Mouse (Mus musculus): ENCODE measurements around the gene Glrx5.
A peak's percentile ranks its signal among the peaks of the same experiment; 100 is the strongest.

Glrx5 gene

DNA sequence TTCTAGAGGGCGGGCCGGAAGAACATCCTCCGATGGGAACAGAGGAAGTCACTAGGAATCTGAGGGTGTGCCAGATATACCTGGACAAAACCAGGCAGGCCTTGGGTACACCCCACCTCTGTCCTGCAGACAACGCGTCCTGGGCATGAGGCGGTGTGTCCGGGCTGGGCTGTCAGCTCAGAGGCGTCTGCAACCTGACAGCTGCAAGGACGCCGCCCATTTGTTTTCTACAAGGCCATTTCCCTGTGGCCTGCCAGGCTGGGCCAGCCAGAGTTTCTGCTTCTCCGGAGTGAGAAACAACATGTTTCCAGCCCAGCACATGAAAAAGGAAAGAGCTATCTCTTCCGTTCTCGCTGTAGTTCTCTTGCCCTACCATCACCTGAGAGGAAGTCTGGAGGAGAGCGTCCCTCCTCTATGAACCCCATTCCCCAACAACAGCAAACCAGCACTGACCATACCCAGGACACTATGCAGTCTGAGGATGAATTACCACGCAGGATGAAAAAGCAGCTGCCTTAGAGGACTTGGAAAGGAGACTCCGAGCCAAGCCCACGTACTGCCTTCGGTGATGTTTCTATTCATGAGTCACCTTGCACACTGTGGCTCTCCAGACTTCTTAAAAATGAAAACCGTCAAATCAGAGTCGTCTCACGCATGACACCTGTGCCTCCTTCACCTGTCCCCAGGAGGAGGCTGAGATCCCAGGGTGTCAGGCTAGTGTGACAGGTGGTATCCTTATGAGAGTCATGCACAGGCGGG lies 27.4 kb upstream of the Glrx5 start:
- DNase-seq = no peak

DNA sequence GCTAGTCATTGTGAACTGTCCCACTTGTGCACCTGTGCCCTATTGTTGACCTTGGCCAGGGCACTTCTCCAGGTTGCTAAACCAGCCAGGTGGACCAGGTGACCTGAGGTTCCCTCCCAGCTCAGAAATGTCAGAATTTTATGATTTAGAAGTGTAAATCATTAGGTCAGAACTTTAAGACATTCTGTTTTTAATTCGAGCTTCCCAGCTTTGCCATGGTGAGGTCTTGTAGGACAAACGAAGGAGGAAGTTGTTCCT lies 26.8 kb upstream of the Glrx5 start:
- no peak for DNase-seq

DNA sequence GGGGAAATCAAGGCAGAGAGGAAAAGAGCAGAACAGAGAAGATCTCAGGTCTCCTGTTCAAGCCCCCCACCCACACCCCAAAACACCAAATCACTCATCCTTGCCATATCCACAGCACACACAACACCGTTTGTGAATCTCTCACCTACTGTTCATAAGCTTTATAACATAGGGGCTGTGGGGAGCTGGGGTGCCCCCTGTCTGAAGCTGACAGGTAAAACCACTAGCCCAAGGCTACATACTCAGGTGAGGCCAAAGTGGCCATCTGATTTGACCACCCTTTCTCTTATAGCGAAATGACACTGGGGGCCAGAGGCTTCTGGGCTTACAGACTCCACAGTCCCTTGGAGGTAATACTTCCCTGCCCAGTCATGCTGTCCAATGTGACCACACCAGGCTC lies 24.3 kb upstream of the Glrx5 start:
- no peak for DNase-seq

DNA sequence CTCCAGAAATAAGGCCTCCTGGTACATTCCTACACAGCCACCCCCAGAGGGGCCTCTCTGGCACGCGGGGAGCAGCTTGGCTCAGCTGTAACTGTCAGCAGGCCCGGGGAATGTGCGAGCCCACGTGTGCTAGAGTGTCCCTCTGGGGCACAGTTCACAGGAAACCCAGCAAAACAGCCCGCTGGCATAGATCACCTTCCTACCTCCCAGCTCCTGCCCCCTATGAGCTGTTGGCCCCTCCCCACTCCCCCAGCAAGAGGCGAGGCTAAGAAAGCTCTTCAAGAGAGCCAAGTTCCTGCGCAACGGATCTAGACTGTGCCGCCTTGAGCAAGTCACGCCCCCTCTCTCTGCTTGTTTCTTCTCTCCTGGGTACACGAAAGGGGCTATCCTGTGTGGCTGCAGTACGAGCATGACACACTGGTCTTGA lies 23.7 kb upstream of the Glrx5 start:
- DNase-seq = no peak

DNA sequence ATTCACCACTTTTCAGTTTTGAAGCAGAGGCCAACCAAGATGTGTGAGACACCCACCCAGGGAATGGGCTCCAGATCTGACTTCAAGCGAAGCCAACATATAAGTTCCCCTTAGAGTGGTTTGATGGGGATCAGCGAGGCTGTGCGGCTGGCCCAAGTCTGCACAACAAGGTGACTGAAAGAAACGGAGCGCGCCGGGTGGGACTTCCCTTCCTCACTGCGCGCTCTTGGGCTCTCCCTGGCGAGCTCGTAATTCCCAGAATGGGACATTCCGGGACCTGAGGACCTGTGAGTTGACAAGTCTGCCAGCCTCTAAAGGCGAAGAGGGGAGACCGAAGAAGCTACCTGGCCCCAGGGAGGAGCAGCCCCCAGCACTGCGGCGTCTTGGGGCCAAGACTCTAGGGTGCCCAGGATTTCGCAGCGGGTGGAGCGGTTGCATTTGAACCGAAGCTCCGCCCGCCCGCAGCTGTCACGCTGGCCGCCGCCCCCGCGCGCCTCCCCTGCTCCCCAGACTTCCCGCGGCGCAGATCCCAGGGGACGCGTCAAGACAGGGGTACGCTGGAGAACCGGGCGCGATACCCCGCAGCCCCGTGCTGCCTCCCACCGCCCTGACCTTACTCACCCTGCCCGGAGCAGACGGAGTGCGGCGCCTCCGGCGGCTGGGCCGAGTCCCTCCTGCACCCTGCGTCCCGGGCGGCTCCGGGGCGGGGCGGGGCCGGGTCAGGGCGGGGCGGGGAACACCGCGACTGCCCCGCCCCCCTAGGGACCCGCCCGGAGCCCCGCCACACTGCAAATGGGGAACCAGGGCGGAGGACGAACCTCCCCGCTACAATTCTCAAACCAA lies 22.9 kb upstream of the Glrx5 start, which contains the start of gene Syne3:
Gene Syne3, minus strand, starts transcription at position 440 of the 843 bp plus-strand sequence.
- DNase-seq = peak; percentile 63

DNA sequence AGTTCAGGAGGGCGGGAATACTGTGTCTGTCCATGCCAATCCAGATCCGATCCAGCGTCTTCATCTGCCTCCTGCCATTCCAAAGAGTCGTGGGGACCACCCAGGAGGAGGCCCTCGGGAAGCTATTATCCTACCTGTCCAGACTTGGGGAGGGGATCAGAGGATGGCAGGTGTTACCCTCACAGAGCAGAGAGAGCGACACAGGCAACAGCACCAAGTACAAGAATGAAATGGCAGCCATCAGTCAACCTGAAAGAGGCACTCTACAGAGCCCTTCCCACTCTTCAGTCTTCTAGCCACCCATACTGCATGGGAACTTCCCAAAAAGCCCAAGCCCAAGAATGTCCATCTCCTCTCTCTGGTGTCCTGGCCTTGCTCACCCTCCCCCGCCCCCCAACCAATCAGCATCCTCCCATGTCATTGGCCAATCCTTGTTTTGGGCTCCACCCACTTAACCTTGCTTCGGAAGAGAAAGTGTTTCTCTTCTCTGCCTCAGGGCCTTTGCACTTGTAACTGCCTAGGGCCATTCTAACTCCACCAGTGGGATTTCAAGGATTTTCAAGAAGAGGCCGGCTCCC lies 22.2 kb upstream of the Glrx5 start:
- DNase-seq = no peak

DNA sequence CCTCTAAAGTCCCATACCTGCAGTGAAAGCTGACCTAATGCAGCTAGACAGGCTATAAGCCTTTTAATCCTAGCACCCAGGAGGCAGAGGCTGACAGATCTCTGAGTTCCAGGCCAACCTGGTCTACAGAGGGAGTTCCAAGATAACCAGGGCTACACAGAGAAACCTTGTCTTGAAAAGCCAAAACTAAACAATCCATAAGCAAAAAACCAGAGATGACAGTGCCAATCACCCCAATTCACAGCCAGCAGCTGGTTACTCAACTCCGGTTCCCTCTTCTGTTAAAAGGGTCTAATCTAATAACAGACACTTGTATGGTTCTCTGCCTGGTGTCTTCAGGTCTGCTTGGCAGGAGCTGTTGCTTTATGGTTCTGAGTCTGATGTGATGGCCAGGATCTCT lies 20.9 kb upstream of the Glrx5 start:
- DNase-seq = no peak

DNA sequence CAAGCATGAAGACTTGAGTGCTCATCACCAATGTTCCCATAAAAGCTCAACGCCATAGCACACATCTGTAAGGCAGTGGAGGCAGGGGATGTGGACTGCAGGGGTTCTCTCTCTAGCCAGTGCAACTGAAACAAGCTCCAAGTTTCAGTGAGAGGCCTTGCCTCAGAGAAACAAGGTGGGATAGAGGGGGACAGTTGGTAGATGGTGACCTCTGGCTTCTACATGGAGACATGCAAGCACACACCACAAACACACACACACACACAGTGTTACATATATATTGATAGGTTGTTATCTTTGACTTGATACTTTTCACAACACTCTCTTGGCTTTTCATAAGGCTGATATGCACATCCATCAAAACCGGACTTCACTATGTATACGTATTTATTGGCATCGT lies 20.2 kb upstream of the Glrx5 start:
- no peak for DNase-seq

DNA sequence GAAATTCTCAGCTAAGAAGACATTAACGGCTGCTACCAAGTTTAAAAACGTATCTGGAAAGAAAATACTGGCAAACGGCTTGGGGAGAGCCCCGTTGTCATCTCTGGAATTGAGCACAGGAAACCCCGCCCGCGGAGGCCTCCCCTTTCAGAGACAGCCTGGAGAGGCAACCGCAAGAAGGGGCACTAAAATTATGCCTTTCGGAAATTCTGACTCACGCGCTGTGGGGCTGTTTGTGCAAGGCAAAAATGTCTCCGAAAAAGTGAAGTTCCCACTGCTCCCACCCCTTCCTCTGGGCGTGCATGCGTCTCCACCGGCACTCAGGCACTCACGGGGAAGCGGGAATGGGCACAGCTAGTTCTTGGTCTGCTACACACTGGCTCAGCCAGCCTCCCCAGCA lies 19.4 kb upstream of the Glrx5 start:
- DNase-seq = peak; percentile 72

DNA sequence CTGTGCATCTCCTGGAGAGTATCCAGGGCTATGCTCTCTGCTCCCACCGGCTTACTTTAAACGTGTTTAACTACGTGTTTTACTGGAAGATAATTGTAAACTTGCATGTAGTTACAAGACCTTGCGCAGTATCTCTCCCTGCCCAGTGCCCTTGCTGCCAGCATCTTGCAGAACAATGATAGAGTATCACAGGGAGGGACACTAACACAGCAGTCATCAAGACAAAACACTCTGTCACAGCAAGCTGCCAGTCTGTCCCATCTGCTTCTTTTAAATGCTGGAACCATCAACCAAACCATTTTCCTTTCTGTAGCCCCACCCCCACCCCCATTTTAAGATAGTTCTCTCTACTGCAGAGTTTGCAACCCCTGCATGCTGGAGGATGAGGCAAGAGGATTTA lies 16.3 kb upstream of the Glrx5 start:
- no peak for DNase-seq

DNA sequence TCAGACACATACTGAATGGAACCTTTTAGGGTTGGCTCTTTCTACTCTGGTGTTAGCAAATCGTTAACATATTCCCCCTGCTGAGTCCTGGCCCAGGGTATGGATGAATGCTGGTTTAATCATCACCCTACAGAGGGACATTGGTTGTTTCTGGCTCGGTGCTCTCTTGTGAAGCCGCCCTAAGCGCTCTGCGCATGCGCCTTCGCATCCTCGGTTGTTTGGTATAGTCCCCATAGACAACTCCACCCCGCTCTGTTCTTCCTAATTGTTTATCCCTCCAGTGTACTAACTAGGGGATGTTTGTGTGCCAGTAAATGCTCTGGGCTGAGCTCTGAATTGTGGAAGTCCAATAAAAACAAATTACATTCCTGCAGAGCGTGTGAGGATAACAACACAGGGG lies 15.8 kb upstream of the Glrx5 start:
- DNase-seq = no peak

DNA sequence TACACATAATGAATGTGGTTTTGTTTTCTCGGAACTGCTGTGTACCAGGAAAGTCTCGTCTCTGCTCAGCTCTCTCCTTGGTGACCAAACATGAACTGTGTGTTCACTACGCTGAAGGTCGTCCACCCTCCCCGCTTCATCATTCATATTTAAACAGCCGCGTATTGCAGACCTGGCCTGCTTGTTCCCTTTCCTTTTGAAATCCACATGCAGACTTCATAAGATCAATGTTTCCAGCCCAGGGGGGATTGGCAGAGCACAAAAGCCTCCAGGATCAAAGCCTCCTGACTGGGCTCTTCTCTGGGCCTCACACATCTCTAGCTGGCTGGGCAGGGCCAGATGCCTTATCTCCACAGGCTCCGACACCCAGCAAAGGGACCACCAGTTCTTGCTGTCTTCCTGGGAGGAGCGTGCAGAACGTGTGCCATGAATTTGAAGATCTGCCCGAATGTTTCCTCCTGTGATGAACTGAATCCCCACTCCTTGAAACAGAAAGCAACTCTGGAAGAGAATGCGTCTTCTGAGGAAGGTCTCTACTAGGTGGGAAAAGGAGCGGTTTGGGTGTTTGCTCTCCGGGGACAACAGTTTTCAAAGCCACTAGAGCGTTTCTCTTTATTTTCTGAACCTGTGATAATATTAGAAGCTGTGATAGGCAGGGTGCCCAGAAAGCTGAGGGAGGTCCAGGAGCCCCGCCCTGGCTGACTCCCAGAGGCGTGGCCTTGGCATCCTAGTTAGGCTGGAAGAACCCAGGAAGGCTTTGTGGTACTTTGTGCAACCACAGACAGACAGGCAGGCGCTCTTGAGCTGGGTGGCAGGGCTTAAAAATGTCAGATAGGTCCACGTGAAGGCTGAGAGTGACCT lies 12.9 kb upstream of the Glrx5 start:
- DNase-seq = no peak

DNA sequence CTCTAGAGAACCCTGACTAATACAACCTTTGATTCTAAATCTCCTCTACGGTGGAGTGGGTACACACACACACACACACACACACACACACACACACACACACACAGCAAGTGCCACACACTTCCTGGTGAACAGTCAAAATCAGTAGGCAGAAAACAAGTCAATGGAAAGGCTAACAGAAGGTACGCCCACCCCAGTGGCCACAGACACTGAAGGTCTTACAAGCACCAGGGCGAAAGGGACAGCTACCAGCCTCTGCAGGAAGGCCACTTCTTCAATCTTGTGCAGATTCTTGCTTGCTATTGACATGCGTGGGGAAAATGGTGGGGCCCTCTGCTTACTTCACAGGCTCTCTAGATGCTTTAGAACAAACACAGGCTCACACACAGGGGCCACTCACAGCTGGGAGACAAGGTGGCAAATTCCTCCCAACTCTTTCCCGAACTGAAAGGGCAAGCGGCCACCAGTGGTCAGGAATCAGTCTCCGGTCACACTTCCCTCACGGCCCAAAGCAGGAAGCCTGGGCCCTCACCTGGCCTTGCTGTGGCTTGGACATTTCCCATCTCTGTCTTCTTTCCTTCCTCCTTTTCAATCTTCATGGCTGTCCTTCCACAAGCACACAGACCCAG lies 10.9 kb upstream of the Glrx5 start:
- DNase-seq = no peak

DNA sequence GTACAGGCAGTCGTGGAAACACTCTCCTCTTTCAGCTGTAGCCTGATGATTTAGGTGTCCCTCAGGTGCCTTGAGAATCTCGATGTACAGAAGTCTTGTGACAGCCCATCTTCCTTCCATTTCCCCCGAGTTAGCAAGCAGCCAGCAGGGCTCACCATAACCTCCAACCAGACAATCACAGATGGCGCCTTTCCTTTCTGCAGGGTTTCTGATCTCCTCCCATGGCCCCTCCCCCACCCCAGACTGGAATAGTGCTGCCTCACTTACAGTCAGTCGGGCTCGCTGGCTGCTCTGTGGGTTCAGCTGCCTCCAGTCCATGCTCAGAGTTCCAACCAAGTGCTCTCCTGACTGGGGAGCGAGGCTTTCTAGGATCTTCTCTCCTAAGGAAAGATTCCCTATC lies 10.3 kb upstream of the Glrx5 start:
- DNase-seq = peak; percentile 31

DNA sequence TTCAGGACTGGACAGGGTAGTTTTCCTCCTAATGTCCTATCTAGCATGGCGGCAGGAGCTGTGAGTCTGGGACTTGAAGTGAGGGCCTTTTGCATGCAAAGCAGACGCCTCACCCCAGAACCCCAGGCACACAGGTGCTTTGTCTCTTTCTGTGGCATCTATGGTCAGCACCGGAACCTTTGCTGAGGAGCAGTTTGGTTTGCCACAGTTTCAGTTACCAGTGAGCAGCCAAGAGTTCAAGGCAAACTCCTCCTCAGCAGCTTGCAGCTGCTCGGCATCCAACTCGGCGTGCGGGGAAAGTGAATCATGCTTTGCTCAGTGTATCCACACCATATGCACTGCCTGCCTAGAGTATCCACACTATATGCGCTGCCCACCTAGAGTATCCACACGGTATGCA lies 9.7 kb upstream of the Glrx5 start:
- no peak for DNase-seq

DNA sequence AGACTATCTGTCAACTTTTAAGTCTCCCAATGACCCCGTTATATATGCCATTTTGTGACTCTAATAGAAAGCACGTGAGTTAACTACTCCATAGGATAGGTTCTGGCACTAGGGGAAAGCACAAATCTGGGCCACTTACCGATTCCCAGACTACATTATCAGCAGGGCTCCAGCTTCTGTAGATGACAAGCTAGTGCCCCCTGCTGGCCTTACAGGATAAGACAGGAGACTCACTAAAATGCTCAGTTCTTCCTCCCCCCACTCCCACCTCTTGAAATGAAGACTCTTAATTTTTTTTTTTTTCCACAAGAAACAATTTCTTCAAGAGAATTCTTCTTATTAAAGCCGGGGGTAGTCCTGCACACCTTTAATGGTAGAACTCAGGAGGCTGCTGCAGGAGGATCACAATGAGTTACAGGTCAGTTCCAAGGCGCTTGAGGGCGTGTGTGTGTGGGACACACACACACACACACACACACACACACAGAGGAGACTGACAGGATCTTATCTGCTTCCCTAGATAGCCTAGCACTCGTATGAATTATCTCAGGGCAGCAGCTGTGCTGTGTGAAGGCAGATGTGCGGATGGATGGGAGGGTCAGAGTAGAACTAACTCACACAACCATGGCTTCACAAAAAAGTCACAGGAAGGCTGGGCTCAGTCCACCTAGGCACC lies 7.1 kb upstream of the Glrx5 start:
- peak; percentile 82 for DNase-seq

DNA sequence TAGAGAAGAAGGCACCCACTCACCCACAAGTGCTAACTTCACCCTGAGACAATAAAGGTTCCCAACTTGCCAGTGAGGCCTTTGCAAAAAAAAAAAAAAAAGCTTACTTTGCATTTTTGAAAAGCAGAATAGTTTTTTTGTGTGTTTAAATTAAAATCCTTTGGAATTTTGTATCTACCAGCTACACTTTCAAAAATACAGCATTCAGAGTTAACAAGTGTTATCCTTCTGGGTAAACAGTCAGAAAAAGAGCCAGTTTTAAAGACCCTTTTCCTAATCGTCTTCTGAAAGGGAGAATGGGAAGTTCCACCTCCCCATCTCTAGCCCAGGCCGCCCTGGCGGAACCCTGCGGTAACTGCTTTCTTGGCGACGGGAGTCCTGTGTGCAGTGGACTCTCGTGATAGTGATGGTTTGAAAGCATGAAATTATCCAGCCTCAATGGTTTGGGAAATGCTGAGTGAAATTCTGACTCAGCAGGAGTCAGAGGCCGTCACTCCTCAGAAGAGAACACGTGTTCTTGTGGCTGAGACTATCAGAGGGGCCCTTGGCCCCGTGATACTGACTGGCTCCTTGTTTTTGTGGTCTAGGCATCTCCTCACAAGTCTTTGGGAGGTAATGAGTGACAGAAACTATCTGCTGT lies 6.4 kb upstream of the Glrx5 start:
- no peak for DNase-seq

DNA sequence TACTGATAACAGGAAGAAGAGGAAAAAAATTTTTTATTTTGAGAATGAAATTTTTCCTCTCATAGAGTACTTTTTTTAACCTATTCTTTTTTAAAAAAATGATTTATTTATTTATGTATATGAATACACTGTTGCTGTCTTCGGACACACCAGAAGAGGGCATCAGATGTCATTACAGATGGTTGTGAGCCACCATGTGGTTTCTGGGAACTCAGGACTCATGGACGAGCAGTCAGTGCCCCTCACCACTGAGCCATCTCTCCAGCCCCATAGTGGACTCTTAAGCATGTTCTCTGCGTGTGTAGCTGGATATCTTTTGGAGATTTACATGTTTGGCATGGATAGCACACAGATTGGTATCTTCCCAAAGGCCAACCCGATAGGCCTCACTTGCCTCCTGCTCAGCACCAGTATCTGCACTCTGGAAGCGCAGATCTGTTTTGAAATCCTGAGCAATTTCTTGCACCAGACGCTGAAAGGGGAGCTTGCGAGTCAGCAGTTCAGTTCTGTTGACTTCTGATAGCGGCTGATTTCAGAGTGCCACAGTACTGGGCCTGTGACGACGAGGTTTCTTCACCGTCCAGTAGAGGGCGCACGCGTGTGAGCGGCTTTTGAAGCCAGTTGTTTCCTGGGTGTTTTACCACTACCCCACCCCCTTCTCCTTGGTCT lies 5.0 kb upstream of the Glrx5 start:
- peak; percentile 79 for DNase-seq

DNA sequence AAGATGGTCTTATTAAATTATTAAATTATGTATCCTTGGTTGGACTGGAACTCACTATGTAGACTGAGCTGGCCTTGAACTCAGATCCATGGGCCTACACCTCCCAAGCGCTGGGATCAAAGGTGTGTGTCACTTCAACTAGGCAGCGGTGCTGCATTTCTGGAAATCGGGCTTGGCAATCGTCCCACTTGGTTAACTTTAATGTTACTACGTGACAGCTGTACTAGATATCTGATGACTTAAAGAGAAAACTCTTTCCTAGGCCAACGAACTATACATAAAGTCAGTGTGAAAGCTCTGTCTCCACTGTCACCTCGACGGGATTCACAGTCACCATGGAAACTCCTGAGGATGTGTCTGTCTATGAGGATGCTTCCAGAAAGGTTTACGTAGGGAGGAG lies 2.6 kb upstream of the Glrx5 start:
- no peak for DNase-seq

DNA sequence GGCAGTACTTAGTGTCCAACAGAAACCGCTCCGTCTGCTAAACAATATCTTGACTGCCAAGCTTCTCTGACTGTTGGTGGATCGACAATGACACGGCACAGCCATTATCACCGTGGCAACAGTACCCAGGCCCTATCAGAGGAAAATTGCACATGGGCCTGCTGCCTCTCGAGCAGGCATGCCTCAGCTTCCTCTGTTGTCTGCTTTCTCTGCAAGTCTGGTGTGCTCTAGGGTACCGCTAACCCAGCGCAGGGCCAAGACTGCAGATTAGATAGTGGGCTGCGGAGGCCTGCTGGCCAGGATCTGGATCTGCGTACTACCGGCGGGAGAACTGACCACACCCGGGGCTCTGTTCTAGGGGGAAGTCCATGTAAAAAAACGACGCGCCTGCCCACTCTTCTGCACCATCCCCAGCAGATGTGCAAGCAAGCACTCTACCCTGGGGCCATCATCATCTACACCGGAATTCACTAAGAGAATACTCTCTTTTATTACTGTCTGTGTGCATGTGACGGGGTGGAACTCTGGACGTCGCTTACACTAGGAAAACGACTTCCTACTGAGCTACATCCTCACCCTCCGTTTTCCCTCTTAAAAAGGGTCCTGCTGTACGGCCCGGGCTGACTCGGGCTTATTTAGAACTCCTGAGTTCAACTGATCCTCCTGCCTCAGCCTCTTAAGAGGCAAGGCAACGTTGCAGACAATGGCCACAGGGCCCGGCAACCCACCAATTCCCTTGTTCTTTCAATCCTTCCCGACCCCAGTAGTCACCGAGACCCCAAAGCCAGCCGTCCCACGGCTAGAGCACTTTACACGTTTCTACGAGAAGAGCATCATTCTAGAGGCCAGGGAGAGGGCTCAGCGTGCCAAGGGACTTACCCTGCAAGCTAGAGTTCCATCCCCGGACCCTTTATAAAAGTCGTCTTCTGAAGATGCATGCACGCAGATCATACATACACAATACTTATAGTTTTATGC lies 1.1 kb upstream of the Glrx5 start:
- DNase-seq = no peak
